Mouse (Mus musculus): ENCODE data around the gene Olfr1418. TPM values are rescaled to one million over a fixed set of nuclear protein-coding genes. Genes with fewer than 3 reads are reported as not detected.
"Not testable (repeated sequence)": the region's sequence is repeated elsewhere in the genome, so short reads cannot be mapped to it uniquely, and the experiment has no call there.

Gene Olfr1418
- not detected in 2 replicates for polyA plus RNA-seq (2015; fragmentation: Nextera tagmentation; extraction: Ambion mirVana)

DNA sequence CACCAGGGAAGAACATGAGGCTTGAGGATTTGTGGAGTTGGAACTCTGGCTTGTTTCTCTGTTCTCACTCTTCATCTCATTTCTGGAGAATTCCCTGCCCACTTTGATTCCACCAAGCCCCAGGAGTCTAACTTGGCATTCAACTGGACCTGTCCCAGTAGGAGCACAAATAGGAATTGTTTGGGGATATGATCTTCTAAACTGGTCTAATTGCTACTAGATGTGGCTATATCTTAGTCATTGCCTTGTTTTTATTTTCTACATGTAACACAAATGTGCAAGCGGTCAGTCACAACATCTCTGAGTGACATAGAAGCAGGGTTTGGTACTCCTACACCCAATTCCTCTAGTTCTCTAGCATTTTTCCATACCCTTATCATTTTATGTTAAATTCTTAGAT, at the start of gene Olfr1418:
Gene Olfr1418 (minus strand): TSS at position 101 of the 400 bp plus-strand sequence.
- WGBS, result 96% methylated on average over 1 of the region's 1 CpGs
- no peaks in the 10 kb centered on the region for H3K27me3 ChIP-seq (replicated peaks; ENCODE audit: control insufficient read depth, insufficient read depth, low read length)
- H3K4me1 ChIP-seq (ENCODE audit: control insufficient read depth, insufficient read depth, low read depth, low read length), result no peaks in the 10 kb centered on the region
- H3K36me3 ChIP-seq (ENCODE audit: control insufficient read depth, insufficient read depth, low read length), result no peaks in the 10 kb centered on the region
- no peak within 1 kb of the TSS for H3K9ac ChIP-seq (ENCODE audit: low read depth, low read length)
- ATAC-seq, result no peak
- H3K27ac ChIP-seq (ENCODE audit: low read depth, low read length), result no peak within 1 kb of the TSS
- no peaks in the 10 kb centered on the region for H3K9me3 ChIP-seq (ENCODE audit: control insufficient read depth, low read length)
- H3K4me2 ChIP-seq (ENCODE audit: low read length), result no peak within 1 kb of the TSS
- no peak within 1 kb of the TSS for H3K4me3 ChIP-seq (ENCODE audit: low read length)

DNA sequence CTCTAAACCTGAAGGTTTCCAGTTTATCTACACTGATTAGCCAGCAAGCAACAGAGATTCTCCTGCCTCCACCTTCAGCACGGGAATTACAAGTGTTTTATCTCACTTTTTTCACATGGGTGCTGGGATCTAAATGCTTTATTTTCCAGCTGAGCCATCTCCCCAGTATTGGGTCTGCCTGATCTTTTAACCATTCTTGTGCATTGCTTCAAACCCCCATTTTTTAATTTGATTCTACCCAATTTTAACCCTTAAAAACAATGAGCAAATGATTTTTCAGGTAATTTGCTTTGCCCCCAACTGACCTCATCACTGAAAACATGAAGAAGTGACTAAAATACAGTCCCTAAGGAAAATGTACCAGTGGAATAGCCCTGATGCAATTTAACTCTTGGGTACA, 25.4 kb upstream of the Olfr1418 start, which contains the start of gene Olfr1420:
Gene Olfr1420 (plus strand): TSS at position 301 of the 400 bp plus-strand sequence.
- H3K4me2 ChIP-seq (ENCODE audit: low read length), result no peak within 1 kb of the TSS
- no peaks in the 10 kb centered on the region for H3K27me3 ChIP-seq (replicated peaks; ENCODE audit: control insufficient read depth, insufficient read depth, low read length)
- no peak within 1 kb of the TSS for H3K9ac ChIP-seq (ENCODE audit: low read depth, low read length)

DNA sequence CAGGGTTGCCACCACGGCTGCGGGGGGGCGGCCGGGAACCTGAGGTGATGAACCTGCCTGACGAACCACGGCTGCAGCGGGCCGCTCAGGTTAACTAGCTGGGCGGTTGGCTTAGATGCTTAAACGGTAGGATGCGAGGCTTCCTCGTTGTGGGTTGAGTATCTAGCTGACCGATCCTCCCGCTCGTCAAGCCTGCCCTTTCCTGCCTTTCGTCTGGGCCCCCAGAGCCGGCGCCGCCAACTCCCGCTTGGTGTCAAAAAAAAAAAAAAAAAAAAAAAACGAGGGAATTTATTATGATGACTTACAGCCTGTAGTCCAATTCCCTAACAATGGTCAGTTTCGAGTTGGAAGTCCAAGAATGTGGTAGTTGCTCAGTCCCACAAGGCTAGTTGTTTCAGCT, 17.5 kb upstream of the Olfr1418 start:
- H3K4me3 ChIP-seq (ENCODE audit: low read length); H3K4me1 ChIP-seq (ENCODE audit: control insufficient read depth, insufficient read depth, low read depth, low read length); ATAC-seq; H3K4me2 ChIP-seq (ENCODE audit: low read length); H3K9me3 ChIP-seq (ENCODE audit: control insufficient read depth, low read length); H3K36me3 ChIP-seq (ENCODE audit: control insufficient read depth, insufficient read depth, low read length); H3K27me3 ChIP-seq (replicated peaks; ENCODE audit: control insufficient read depth, insufficient read depth, low read length); H3K27ac ChIP-seq (ENCODE audit: low read depth, low read length); H3K9ac ChIP-seq (ENCODE audit: low read depth, low read length): not testable (repeated sequence)
- WGBS, result 56% methylated on average over 22 of the region's 22 CpGs

More for the DNA sequence above, 25.4 kb upstream of the Olfr1418 start, which contains the start of gene Olfr1420:
- WGBS, result 48% methylated on average over 1 of the region's 1 CpGs
- Histone ChIP-seq H3K36me3 (ENCODE audit: control insufficient read depth, insufficient read depth, low read length) (no peaks in the 10 kb centered on the region), H3K9me3 (ENCODE audit: control insufficient read depth, low read length) (no peaks in the 10 kb centered on the region), H3K4me1 (ENCODE audit: control insufficient read depth, insufficient read depth, low read depth, low read length) (no peaks in the 10 kb centered on the region), H3K27ac (ENCODE audit: low read depth, low read length) (no peak within 1 kb of the TSS), H3K4me3 (ENCODE audit: low read length) (no peak within 1 kb of the TSS)
- ATAC-seq, result no peak

DNA sequence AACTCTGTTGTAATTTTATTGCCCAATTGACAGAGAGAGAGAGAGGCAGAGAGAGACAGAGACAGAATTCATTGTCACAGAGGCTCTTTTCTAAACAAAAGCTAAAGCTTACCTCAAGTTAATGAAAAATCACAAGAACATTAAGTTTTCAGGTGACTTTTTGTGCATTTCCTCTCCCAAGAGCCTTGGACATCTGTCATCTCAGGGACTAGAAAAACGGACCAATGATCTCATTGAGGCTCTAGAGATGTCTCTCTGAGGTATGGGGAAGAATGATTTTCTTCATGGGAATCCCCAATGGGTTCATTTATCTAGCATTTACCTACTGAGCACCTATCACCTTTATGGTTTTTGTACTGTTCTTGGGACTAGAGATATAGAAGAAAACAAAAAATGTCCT, 14.1 kb upstream of the Olfr1418 start, which contains the start of gene Olfr1419:
Gene Olfr1419 (minus strand): TSS at position 101 of the 400 bp plus-strand sequence.
- H3K4me3 ChIP-seq (ENCODE audit: low read length), result no peak within 1 kb of the TSS
- no peak within 1 kb of the TSS for H3K27ac ChIP-seq (ENCODE audit: low read depth, low read length)
- H3K36me3 ChIP-seq (ENCODE audit: control insufficient read depth, insufficient read depth, low read length), result no peaks in the 10 kb centered on the region
- ATAC-seq, result no peak
- 53% methylated on average over 1 of the region's 1 CpGs for WGBS
- no peak within 1 kb of the TSS for H3K4me2 ChIP-seq (ENCODE audit: low read length)
- no peaks in the 10 kb centered on the region for H3K27me3 ChIP-seq (replicated peaks; ENCODE audit: control insufficient read depth, insufficient read depth, low read length)
- no peaks in the 10 kb centered on the region for H3K9me3 ChIP-seq (ENCODE audit: control insufficient read depth, low read length)
- no peak within 1 kb of the TSS for H3K9ac ChIP-seq (ENCODE audit: low read depth, low read length)
- H3K4me1 ChIP-seq (ENCODE audit: control insufficient read depth, insufficient read depth, low read depth, low read length), result no peaks in the 10 kb centered on the region

DNA sequence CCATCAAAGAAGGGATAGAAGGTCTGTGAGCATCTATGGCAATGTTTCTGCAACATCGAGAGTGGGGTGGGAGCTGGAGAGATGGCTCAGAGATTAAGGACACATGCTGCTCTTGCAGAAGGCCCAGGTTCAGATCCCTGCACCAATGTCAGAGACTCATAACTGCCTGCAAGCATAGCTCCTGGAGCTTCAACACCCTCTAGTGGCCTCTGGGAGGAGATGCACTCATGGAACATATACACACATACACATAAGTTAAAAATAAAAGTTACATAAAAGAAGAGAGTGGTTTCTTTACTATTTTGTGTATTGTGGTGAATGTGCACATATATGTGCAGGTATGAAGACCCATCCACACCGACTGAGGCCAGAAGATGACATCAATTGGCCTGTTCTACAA, 7.0 kb upstream of the Olfr1418 start:
- H3K9ac ChIP-seq (ENCODE audit: low read depth, low read length), result no peak overlapping the region
- 88% methylated on average over 2 of the region's 2 CpGs for WGBS
- H3K9me3 ChIP-seq (ENCODE audit: control insufficient read depth, low read length), result no peaks in the 10 kb centered on the region
- H3K36me3 ChIP-seq (ENCODE audit: control insufficient read depth, insufficient read depth, low read length), result no peaks in the 10 kb centered on the region
- ATAC-seq, result no peak
- no peak overlapping the region for H3K27ac ChIP-seq (ENCODE audit: low read depth, low read length)
- no peaks in the 10 kb centered on the region for H3K4me1 ChIP-seq (ENCODE audit: control insufficient read depth, insufficient read depth, low read depth, low read length)
- no peak overlapping the region for H3K4me2 ChIP-seq (ENCODE audit: low read length)
- H3K4me3 ChIP-seq (ENCODE audit: low read length), result no peak overlapping the region
- no peaks in the 10 kb centered on the region for H3K27me3 ChIP-seq (replicated peaks; ENCODE audit: control insufficient read depth, insufficient read depth, low read length)

DNA sequence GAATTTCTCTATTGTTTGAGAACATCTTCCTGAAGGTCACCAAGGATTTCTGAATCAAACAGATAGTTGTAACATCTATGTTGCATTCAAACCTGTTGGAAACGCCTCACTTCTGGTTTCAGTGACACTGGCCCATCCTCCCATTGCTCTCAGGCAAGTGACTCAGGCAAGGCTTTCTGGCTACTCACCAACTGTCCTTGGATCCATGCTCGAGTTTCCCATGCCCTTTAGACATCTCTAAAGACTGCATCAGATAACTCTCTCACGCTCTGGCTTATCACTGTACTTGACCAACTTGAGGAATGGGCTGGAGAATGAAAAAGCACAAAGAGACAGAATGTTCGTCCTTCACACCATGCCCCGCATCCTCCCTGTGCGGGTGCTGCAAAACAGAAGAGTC, 4.4 kb downstream of the Olfr1418 start:
- H3K9me3 ChIP-seq (ENCODE audit: control insufficient read depth, low read length), result no peaks in the 10 kb centered on the region
- no peaks in the 10 kb centered on the region for H3K27me3 ChIP-seq (replicated peaks; ENCODE audit: control insufficient read depth, insufficient read depth, low read length)
- WGBS, result 86% methylated on average over 6 of the region's 6 CpGs
- no peak overlapping the region for H3K4me3 ChIP-seq (ENCODE audit: low read length)
- H3K9ac ChIP-seq (ENCODE audit: low read depth, low read length), result no peak overlapping the region
- ATAC-seq, result no peak
- H3K4me2 ChIP-seq (ENCODE audit: low read length), result no peak overlapping the region
- no peaks in the 10 kb centered on the region for H3K4me1 ChIP-seq (ENCODE audit: control insufficient read depth, insufficient read depth, low read depth, low read length)
- H3K36me3 ChIP-seq (ENCODE audit: control insufficient read depth, insufficient read depth, low read length), result no peaks in the 10 kb centered on the region
- H3K27ac ChIP-seq (ENCODE audit: low read depth, low read length), result no peak overlapping the region

DNA sequence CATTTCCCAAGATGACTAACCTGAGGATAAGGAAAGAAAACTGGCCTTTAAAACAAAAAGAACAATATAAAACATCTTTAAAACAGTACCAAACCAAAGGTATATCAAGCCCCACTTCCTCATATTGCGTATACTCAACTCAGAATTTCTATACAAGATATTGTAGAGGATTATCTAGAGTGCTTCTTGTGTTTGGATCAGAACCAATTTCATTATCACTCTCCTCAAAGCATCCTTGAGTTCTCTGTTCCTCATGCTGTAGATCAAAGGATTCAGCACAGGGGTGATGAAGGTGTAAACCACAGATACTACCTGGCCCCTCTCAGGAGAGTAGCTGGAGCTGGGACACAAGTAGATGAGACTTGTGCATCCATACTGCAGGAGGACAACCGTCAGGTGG, 6.0 kb downstream of the Olfr1418 start:
- Histone ChIP-seq H3K9me3 (ENCODE audit: control insufficient read depth, low read length) (no peaks in the 10 kb centered on the region), H3K27ac (ENCODE audit: low read depth, low read length) (no peak overlapping the region), H3K36me3 (ENCODE audit: control insufficient read depth, insufficient read depth, low read length) (no peaks in the 10 kb centered on the region), H3K4me3 (ENCODE audit: low read length) (no peak overlapping the region), H3K4me1 (ENCODE audit: control insufficient read depth, insufficient read depth, low read depth, low read length) (no peaks in the 10 kb centered on the region), H3K27me3 (replicated peaks; ENCODE audit: control insufficient read depth, insufficient read depth, low read length) (no peaks in the 10 kb centered on the region), H3K9ac (ENCODE audit: low read depth, low read length) (no peak overlapping the region), H3K4me2 (ENCODE audit: low read length) (no peak overlapping the region)
- no peak for ATAC-seq
- 91% methylated on average over 2 of the region's 2 CpGs for WGBS

DNA sequence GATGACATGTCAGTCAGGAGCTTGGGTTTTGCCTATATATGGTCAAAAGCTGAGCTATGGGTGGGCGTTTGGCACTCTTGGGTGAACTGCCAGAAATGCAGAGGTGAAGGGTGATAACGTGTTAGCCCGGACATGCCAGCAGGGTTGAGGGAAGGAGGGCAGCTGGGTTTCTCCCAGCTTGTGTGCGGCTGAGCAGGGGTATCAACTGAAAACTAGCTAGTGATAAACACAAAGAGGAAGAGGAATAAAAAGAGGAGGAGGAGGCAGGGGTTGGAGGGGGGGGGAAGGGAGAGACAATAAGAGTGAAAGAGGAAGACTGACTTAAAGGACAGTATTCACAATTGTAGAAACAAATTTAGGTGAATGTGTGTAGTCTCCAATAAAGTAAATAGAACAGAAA, 8.2 kb downstream of the Olfr1418 start:
- H3K36me3 ChIP-seq (ENCODE audit: control insufficient read depth, insufficient read depth, low read length), result no peaks in the 10 kb centered on the region
- no peaks in the 10 kb centered on the region for H3K9me3 ChIP-seq (ENCODE audit: control insufficient read depth, low read length)
- no peaks in the 10 kb centered on the region for H3K27me3 ChIP-seq (replicated peaks; ENCODE audit: control insufficient read depth, insufficient read depth, low read length)
- no peak overlapping the region for H3K9ac ChIP-seq (ENCODE audit: low read depth, low read length)
- no peak overlapping the region for H3K27ac ChIP-seq (ENCODE audit: low read depth, low read length)
- 65% methylated on average over 4 of the region's 4 CpGs for WGBS
- no peak overlapping the region for H3K4me2 ChIP-seq (ENCODE audit: low read length)
- H3K4me1 ChIP-seq (ENCODE audit: control insufficient read depth, insufficient read depth, low read depth, low read length), result no peaks in the 10 kb centered on the region
- H3K4me3 ChIP-seq (ENCODE audit: low read length), result no peak overlapping the region
- no peak for ATAC-seq

DNA sequence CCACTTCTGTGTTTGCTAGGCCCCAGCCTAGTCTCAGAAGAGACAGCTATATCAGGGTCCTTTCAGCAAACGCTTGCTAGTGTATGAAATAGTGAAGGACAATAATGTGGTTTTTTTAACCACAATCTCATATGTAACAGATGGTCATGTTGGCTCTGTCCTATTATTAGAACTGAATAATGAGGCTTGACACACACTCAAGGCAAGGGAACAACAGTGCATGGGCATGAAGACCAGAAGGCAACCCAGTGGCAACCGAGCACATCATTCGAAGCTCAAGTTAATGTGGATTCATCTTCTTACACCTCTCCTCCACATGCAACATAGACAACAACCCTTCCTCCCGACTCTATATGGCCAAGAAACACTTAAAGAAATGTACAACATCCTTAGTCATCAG, 14.5 kb downstream of the Olfr1418 start:
- Histone ChIP-seq H3K27ac (ENCODE audit: low read depth, low read length) (no peak overlapping the region), H3K4me1 (ENCODE audit: control insufficient read depth, insufficient read depth, low read depth, low read length) (no peaks in the 10 kb centered on the region), H3K27me3 (replicated peaks; ENCODE audit: control insufficient read depth, insufficient read depth, low read length) (no peaks in the 10 kb centered on the region), H3K9me3 (ENCODE audit: control insufficient read depth, low read length) (no peaks in the 10 kb centered on the region), H3K4me3 (ENCODE audit: low read length) (no peak overlapping the region), H3K9ac (ENCODE audit: low read depth, low read length) (no peak overlapping the region), H3K36me3 (ENCODE audit: control insufficient read depth, insufficient read depth, low read length) (no peaks in the 10 kb centered on the region), H3K4me2 (ENCODE audit: low read length) (no peak overlapping the region)
- no peak for ATAC-seq
- WGBS, result 86% methylated on average over 4 of the region's 4 CpGs

DNA sequence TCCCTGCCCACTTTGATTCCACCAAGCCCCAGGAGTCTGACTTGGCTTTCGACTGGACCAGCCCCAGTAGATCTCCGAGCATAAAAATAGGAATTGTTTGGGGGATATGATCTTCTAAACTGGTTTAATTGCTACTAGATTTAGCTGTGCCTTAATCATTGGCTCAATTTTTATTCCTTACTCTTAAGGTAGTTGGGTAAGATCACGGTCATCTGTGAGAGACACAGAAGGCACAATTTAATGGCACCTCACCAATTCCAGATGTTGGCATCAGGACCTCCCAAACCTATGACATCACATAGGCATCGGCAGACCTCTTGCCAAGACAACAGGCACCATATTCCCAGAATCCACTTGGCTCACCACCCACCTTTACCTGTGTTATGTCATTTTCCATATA, 21.7 kb downstream of the Olfr1418 start, which contains the start of gene Olfr1417:
Gene Olfr1417 (minus strand): TSS at position 101 of the 400 bp plus-strand sequence.
- no peak within 1 kb of the TSS for H3K4me2 ChIP-seq (ENCODE audit: low read length)
- ATAC-seq, result no peak
- H3K36me3 ChIP-seq (ENCODE audit: control insufficient read depth, insufficient read depth, low read length), result no peaks in the 10 kb centered on the region
- H3K27ac ChIP-seq (ENCODE audit: low read depth, low read length), result no peak within 1 kb of the TSS
- no peaks in the 10 kb centered on the region for H3K9me3 ChIP-seq (ENCODE audit: control insufficient read depth, low read length)
- no peaks in the 10 kb centered on the region for H3K27me3 ChIP-seq (replicated peaks; ENCODE audit: control insufficient read depth, insufficient read depth, low read length)
- 93% methylated on average over 4 of the region's 4 CpGs for WGBS
- H3K4me1 ChIP-seq (ENCODE audit: control insufficient read depth, insufficient read depth, low read depth, low read length), result no peaks in the 10 kb centered on the region
- H3K9ac ChIP-seq (ENCODE audit: low read depth, low read length), result no peak within 1 kb of the TSS
- no peak within 1 kb of the TSS for H3K4me3 ChIP-seq (ENCODE audit: low read length)

Data from hindbrain, embryonic 16.5 days (tissue).